10 mouse cellular contexts compared by ENCODE assay signal in genomic region chr11:98738428-98738911, GRCm38 (mm10). TPM values are rescaled to one million over a fixed set of nuclear protein-coding genes. Genes with fewer than 3 reads are reported as not detected.
DNase-seq lines count a peak whose midpoint lies in the region; ATAC-seq and TF ChIP-seq lines count a peak whose summit lies in the region.
"Had no signal": no experiment of that assay in that cellular context is flagged by ENCODE, and none has a peak within 500 bp of the region (broad histone marks: within the 10 kb centered on the region; RNA-seq: fewer than 3 reads in every experiment).

No protein-coding gene starts in this region.

- H3K4me1 ChIP-seq in liver, embryonic 14.5 days (replicated peaks; ENCODE audit: control insufficient read depth in 2 of 2, insufficient read depth in 2 of 2, low read length in 1 of 2), result peaks cover 26 to 33% of the 10 kb centered on the region in 2 experiments

- TF ChIP-seq EP300 in liver, embryonic 14.5 days (IDR thresholded peaks at IDR 0.05; ENCODE audit: low read depth), result no peak

- H3K27me3 ChIP-seq in liver, embryonic 14.5 days (ENCODE audit: control insufficient read depth, insufficient read depth, low read length), result no peaks in the 10 kb centered on the region

- peaks cover 4% of the 10 kb centered on the region for H3K9me3 ChIP-seq in liver, embryonic 14.5 days (ENCODE audit: control insufficient read depth, low read length)

- no peak overlapping the region for H3K4me3 ChIP-seq in liver, embryonic 14.5 days (ENCODE audit: insufficient read depth in 1 of 2, low read depth in 2 of 2, low read length in 2 of 2)

- H3K27ac ChIP-seq in liver, embryonic 14.5 days, result no peak overlapping the region

- ATAC-seq in liver, embryonic 14.5 days (ENCODE audit: insufficient read depth), result no peak
- no peak for ATAC-seq in megakaryocyte, adult 5-6 weeks (ENCODE audit: poor library complexity, severe bottlenecking)

- H3K4me2 ChIP-seq in liver, embryonic 14.5 days (ENCODE audit: low read depth), result peak overlapping the region; percentile 25; the same call in 1 of the 2 replicates

- DNase-seq in right cerebral cortex, adult 18-20 months, result peak; percentile 80
- no peak for DNase-seq in right cerebral cortex, postnatal 4 days
- peak; percentile 54 to 67 for DNase-seq in frontal cortex, postnatal 36 days (ENCODE audit: low spot score in 2 of 2)
- DNase-seq in liver, embryonic 14.5 days (ENCODE audit: low read depth in 3 of 3, low spot score in 3 of 3), result no peak
- peak; percentile 69 for DNase-seq in testis, postnatal 14 days (ENCODE audit: low spot score)
- DNase-seq in embryo, embryonic 9.5 days (ENCODE audit: extremely low spot score), result no peak
- no peak for DNase-seq in heart, adult 8-10 months (ENCODE audit: low spot score)

- H3K36me3 ChIP-seq in liver, embryonic 14.5 days (replicated peaks; ENCODE audit: control insufficient read depth, insufficient read depth, low read depth), result no peaks in the 10 kb centered on the region

- 43% methylated on average over 4 of the region's 4 CpGs for WGBS in liver, embryonic 14.5 days (ENCODE audit: insufficient replicate concordance)

- no peak for TF ChIP-seq CTCF in liver, embryonic 14.5 days (IDR thresholded peaks at IDR 0.05; ENCODE audit: low read depth)

- H3K9ac ChIP-seq in liver, embryonic 14.5 days (replicated peaks), result no peak overlapping the region

RNA-seq across cellular contexts. Expression of gene Thra, which starts 2.0 kb away (rescaled TPM):
- 14.6 and 15.6 TPM in 2 replicates for polyA plus RNA-seq in liver, embryonic 14.5 days (2012; rRNA removed)
- polyA plus RNA-seq in liver, embryonic 14.5 days (2014; fragmentation: Nextera tagmentation; extraction: Ambion mirVana), result 8.3 and 10.0 TPM in 2 replicates
- 10.0 and 11.6 TPM in 2 replicates for total RNA-seq in megakaryocyte, adult 5-6 weeks (2015)
- total RNA-seq in megakaryocyte, adult 5-6 weeks (2017), result 8.0 and 9.0 TPM in 2 replicates
- 10 to 100 TPM; 92.5 to 98.4 (median 95.1) TPM for total RNA-seq in heart, adult 8-10 months (2022)

RNA-seq across cellular contexts. Expression of gene Med24, which starts 9.2 kb away (rescaled TPM):
- polyA plus RNA-seq in liver, embryonic 14.5 days (2012; rRNA removed), result 25.0 and 29.6 TPM in 2 replicates
- polyA plus RNA-seq in liver, embryonic 14.5 days (2014; fragmentation: Nextera tagmentation; extraction: Ambion mirVana), result 21.3 and 25.6 TPM in 2 replicates
- total RNA-seq in megakaryocyte, adult 5-6 weeks (2015), result 17.9 and 21.5 TPM in 2 replicates
- total RNA-seq in megakaryocyte, adult 5-6 weeks (2017), result 22.6 and 31.3 TPM in 2 replicates
- total RNA-seq in heart, adult 8-10 months (2022), result 10 to 100 TPM; 44.4 to 49.9 (median 46.8) TPM

RNA-seq across cellular contexts. Expression of gene Nr1d1, which starts 36.7 kb away (rescaled TPM):
- polyA plus RNA-seq in liver, embryonic 14.5 days (2012; rRNA removed), result 0.54 and 0.65 TPM in 2 replicates
- polyA plus RNA-seq in liver, embryonic 14.5 days (2014; fragmentation: Nextera tagmentation; extraction: Ambion mirVana), result 0.56 and 0.58 TPM in 2 replicates
- total RNA-seq in megakaryocyte, adult 5-6 weeks (2015), result 0.11 and 0.25 TPM in 2 replicates
- 0.12 and 0.37 TPM in 2 replicates for total RNA-seq in megakaryocyte, adult 5-6 weeks (2017)
- 100 to 1,000 TPM in 2 of 4 experiments, 10 to 100 TPM in 2; 81.4 to 121 (median 101) TPM for total RNA-seq in heart, adult 8-10 months (2022)

RNA-seq across cellular contexts. Expression of gene Csf3, which starts 37.4 kb away (rescaled TPM):
- not detected in 2 replicates for polyA plus RNA-seq in liver, embryonic 14.5 days (2012; rRNA removed)
- not detected in 2 replicates for polyA plus RNA-seq in liver, embryonic 14.5 days (2014; fragmentation: Nextera tagmentation; extraction: Ambion mirVana)
- not detected in 2 replicates for total RNA-seq in megakaryocyte, adult 5-6 weeks (2015)
- total RNA-seq in megakaryocyte, adult 5-6 weeks (2017), result not detected in 2 replicates
- not detected for total RNA-seq in heart, adult 8-10 months (2022)
- total RNA-seq: liver, adult 2 months had no signal
- polyA plus RNA-seq: intestine, embryonic 14.5 days had no signal

RNA-seq across cellular contexts. Expression of gene Psmd3, which starts 56.1 kb away (rescaled TPM):
- 73.6 and 75.7 TPM in 2 replicates for polyA plus RNA-seq in liver, embryonic 14.5 days (2012; rRNA removed)
- polyA plus RNA-seq in liver, embryonic 14.5 days (2014; fragmentation: Nextera tagmentation; extraction: Ambion mirVana), result 55.3 and 67.1 TPM in 2 replicates
- 21.7 and 22.6 TPM in 2 replicates for total RNA-seq in megakaryocyte, adult 5-6 weeks (2015)
- 34.6 and 43.1 TPM in 2 replicates for total RNA-seq in megakaryocyte, adult 5-6 weeks (2017)
- total RNA-seq in heart, adult 8-10 months (2022), result 100 to 1,000 TPM in 1 of 4 experiments, 10 to 100 TPM in 3; 95.0 to 106 (median 99.1) TPM

Comparison
In these comparisons a context has a peak if more than half of its experiments do, and no peak if none do; other contexts are left out.
1. DNase-seq: peak in right cerebral cortex, adult 18-20 months (single experiment), frontal cortex, postnatal 36 days (2 of 2) and testis, postnatal 14 days (single experiment); none in right cerebral cortex, postnatal 4 days (single experiment), liver, embryonic 14.5 days (0 of 3), embryo, embryonic 9.5 days (single experiment) and heart, adult 8-10 months (single experiment).
2. RNA of gene Thra, which starts 2.0 kb away (total RNA-seq): 92.5 to 98.4 TPM in heart, adult 8-10 months; 8.0 to 11.6 TPM in megakaryocyte, adult 5-6 weeks; every median in the first group is over 4 times any median in the second.
3. RNA of gene Nr1d1, which starts 36.7 kb away (total RNA-seq): 81.4 to 121 TPM in heart, adult 8-10 months; 0.11 to 0.37 TPM in megakaryocyte, adult 5-6 weeks; every median in the first group is over 10 times any median in the second.